Mouse (Mus musculus): ENCODE measurements around the gene Alyref. TPM values are rescaled to one million over a fixed set of nuclear protein-coding genes. Genes with fewer than 3 reads are reported as not detected.
A peak's percentile ranks its signal among the peaks of the same experiment; 100 is the strongest.

Alyref gene
- total and polyA plus RNA-seq, 3 experiments, result 600 to 1,072 TPM; not detected in 1

GRCm38 (mm10) chr11:120643601-120643987 lies 45.4 kb upstream of the Alyref start, which contains the start of gene Pycr1:
Gene Pycr1, minus strand, starts transcription at chr11:120643769.
- TF ChIP-seq HCFC1 (IDR thresholded peaks at IDR 0.05; ENCODE audit: low read depth, low read length), result 0 out of 2 replicates have a peak, but pooled peaks have one; percentile 19
- TF ChIP-seq POLR2A (IDR thresholded peaks at IDR 0.05; ENCODE audit: control insufficient read depth in 1 of 2, insufficient read depth in 1 of 2, low read depth in 1 of 2, low read length in 2 of 2, poor library complexity in 1 of 2), result peak; percentile 71 to 79
- peak; percentile 58; the same call in 1 of the 2 replicates for TF ChIP-seq POLR2AphosphoS2 (IDR thresholded peaks at IDR 0.05; ENCODE audit: low read length)
- peak; percentile 60 for TF ChIP-seq TBP (IDR thresholded peaks at IDR 0.05; ENCODE audit: low read depth, low read length)
- TF ChIP-seq ETS1 (IDR thresholded peaks at IDR 0.05; ENCODE audit: low read depth, low read length), result 0 out of 2 replicates have a peak, but pooled peaks have one; percentile 12
- TF ChIP-seq USF1 (IDR thresholded peaks at IDR 0.05; ENCODE audit: low read depth, low read length), result peak; percentile 52; the same call in 1 of the 2 replicates
- peak; percentile 80 for TF ChIP-seq SIN3A (IDR thresholded peaks at IDR 0.05; ENCODE audit: low read length)
- no peak for TF ChIP-seq E2F4 (IDR thresholded peaks at IDR 0.05; ENCODE audit: borderline replicate concordance, low read depth, low read length)
- peak; percentile 79 for TF ChIP-seq MAX (IDR thresholded peaks at IDR 0.05; ENCODE audit: low read length)
- peak; percentile 43 for TF ChIP-seq NELFE (IDR thresholded peaks at IDR 0.05; ENCODE audit: low read depth, low read length)
- peak; percentile 86 for TF ChIP-seq ZMIZ1 (IDR thresholded peaks at IDR 0.05; ENCODE audit: low read depth, low read length)
- no peak for TF ChIP-seq ZC3H11A (IDR thresholded peaks at IDR 0.05; ENCODE audit: low read depth, low read length)
- no peak for TF ChIP-seq CHD1 (IDR thresholded peaks at IDR 0.05; ENCODE audit: low read depth, low read length)
- peak; percentile 91 for TF ChIP-seq MYC (IDR thresholded peaks at IDR 0.05; ENCODE audit: low read depth, low read length)
- TF ChIP-seq MXI1 (IDR thresholded peaks at IDR 0.05; ENCODE audit: low read depth, low read length), result peak; percentile 96
- peak; percentile 64; the same call in 1 of the 2 replicates for TF ChIP-seq MAZ (IDR thresholded peaks at IDR 0.05; ENCODE audit: low read depth, low read length)
- no peak for TF ChIP-seq NRF1 (IDR thresholded peaks at IDR 0.05; ENCODE audit: insufficient read depth, low read depth, low read length, poor library complexity, severe bottlenecking)
- H3K27ac ChIP-seq (ENCODE audit: control insufficient read depth, low read depth, low read length), result no peak within 1 kb of the TSS
- peak within 1 kb of the TSS; percentile 74 for H3K9ac ChIP-seq (ENCODE audit: control insufficient read depth, low read depth, low read length, poor library complexity, severe bottlenecking)
- peaks cover 7 to 15% of the 10 kb centered on the region in 2 experiments for H3K4me1 ChIP-seq (ENCODE audit: control insufficient read depth in 1 of 2, insufficient read depth in 2 of 2, low read length in 2 of 2)
- no peaks in the 10 kb centered on the region for H3K9me3 ChIP-seq (replicated peaks; ENCODE audit: insufficient read depth, low read length)
- peak; percentile 99 for DNase-seq (ENCODE audit: low read depth, low spot score)
- peaks cover 0 to 8% of the 10 kb centered on the region in 2 experiments; a peak in 2 of 4 replicates for H3K36me3 ChIP-seq (ENCODE audit: control insufficient read depth in 1 of 2, insufficient read depth in 2 of 2, low read length in 2 of 2)
- no peaks in the 10 kb centered on the region for H3K79me2 ChIP-seq (ENCODE audit: control insufficient read depth, insufficient read depth, low read length, poor library complexity)
- peak within 1 kb of the TSS; percentile 58 to 59 for H3K4me3 ChIP-seq (ENCODE audit: control insufficient read depth in 1 of 2, insufficient read depth in 1 of 2, low read depth in 2 of 2, low read length in 2 of 2)
- H3K27me3 ChIP-seq (ENCODE audit: control insufficient read depth in 1 of 2, insufficient read depth in 2 of 2, low read length in 2 of 2), result no peaks in the 10 kb centered on the region

- Histone ChIP-seq H3K9me3 (replicated peaks; ENCODE audit: insufficient read depth, low read length) (no peaks in the 10 kb centered on the region), H3K4me3 (ENCODE audit: control insufficient read depth in 1 of 2, insufficient read depth in 1 of 2, low read depth in 2 of 2, low read length in 2 of 2) (peak overlapping the region; percentile 54 to 58), H3K27ac (ENCODE audit: control insufficient read depth, low read depth, low read length) (no peak overlapping the region), H3K36me3 (ENCODE audit: control insufficient read depth in 1 of 2, insufficient read depth in 2 of 2, low read length in 2 of 2) (peaks cover 0 to 8% of the 10 kb centered on the region in 2 experiments; a peak in 2 of 4 replicates), H3K9ac (ENCODE audit: control insufficient read depth, low read depth, low read length, poor library complexity, severe bottlenecking) (peak overlapping the region; percentile 74), H3K4me1 (ENCODE audit: control insufficient read depth in 1 of 2, insufficient read depth in 2 of 2, low read length in 2 of 2) (peaks cover 7 to 15% of the 10 kb centered on the region in 2 experiments), H3K79me2 (ENCODE audit: control insufficient read depth, insufficient read depth, low read length, poor library complexity) (no peaks in the 10 kb centered on the region), H3K27me3 (ENCODE audit: control insufficient read depth in 1 of 2, insufficient read depth in 2 of 2, low read length in 2 of 2) (no peaks in the 10 kb centered on the region)
- TF ChIP-seq KAT2A (conservative IDR thresholded peaks at IDR 0.05; ENCODE audit: low read depth, low read length) (no peak), POLR2A (IDR thresholded peaks at IDR 0.05; ENCODE audit: control insufficient read depth in 1 of 2, insufficient read depth in 1 of 2, low read depth in 1 of 2, low read length in 2 of 2, poor library complexity in 1 of 2) (0 out of 4 replicates have a peak, but pooled peaks of 1 of the 2 experiments have one; percentile 4)
- no peak for DNase-seq (ENCODE audit: low read depth, low spot score)
Measured at GRCm38 (mm10) chr11:120642939-120643600, 44.9 kb upstream of the Alyref start.

Measured in MEL (cell line).